Mouse (Mus musculus): ENCODE results near the gene Dusp22.

Dusp22 gene

GRCm38 (mm10) chr13:30716611-30717010, 56.8 kb downstream of the Dusp22 start:
- no peak for DNase-seq

- DNase-seq: no peak
Measured at GRCm38 (mm10) chr13:30722601-30723000, 62.8 kb downstream of the Dusp22 start.

- no peak for DNase-seq
Measured at GRCm38 (mm10) chr13:30723258-30723657, 63.5 kb downstream of the Dusp22 start.

GRCm38 (mm10) chr13:30723858-30724257, 64.1 kb downstream of the Dusp22 start:
- no peak for DNase-seq

- DNase-seq: no peak
Measured at GRCm38 (mm10) chr13:30724691-30725271, 65.0 kb downstream of the Dusp22 start.

- no peak for DNase-seq
Measured at GRCm38 (mm10) chr13:30726879-30727278, 67.1 kb downstream of the Dusp22 start.

- no peak for DNase-seq
Measured at GRCm38 (mm10) chr13:30728155-30728554, 68.4 kb downstream of the Dusp22 start.

GRCm38 (mm10) chr13:30729245-30729644, 69.4 kb downstream of the Dusp22 start:
- peak; percentile 46 for DNase-seq

GRCm38 (mm10) chr13:30730104-30730793, 70.5 kb downstream of the Dusp22 start:
- no peak for DNase-seq

- no peak for DNase-seq
Measured at GRCm38 (mm10) chr13:30732709-30733445, 73.1 kb downstream of the Dusp22 start.

GRCm38 (mm10) chr13:30736721-30737120, 76.9 kb downstream of the Dusp22 start:
- DNase-seq: no peak

GRCm38 (mm10) chr13:30737257-30737656, 77.5 kb downstream of the Dusp22 start:
- no peak for DNase-seq

- DNase-seq: no peak
Measured at GRCm38 (mm10) chr13:30738310-30738840, 78.6 kb downstream of the Dusp22 start.

- no peak for DNase-seq
Measured at GRCm38 (mm10) chr13:30741172-30741571, 81.4 kb downstream of the Dusp22 start.

GRCm38 (mm10) chr13:30742411-30742970, 82.7 kb downstream of the Dusp22 start:
- no peak for DNase-seq

- no peak for DNase-seq
Measured at GRCm38 (mm10) chr13:30745121-30745520, 85.3 kb downstream of the Dusp22 start.

GRCm38 (mm10) chr13:30747068-30747467, 87.3 kb downstream of the Dusp22 start:
- no peak for DNase-seq

GRCm38 (mm10) chr13:30747504-30747903, 87.7 kb downstream of the Dusp22 start:
- no peak for DNase-seq

GRCm38 (mm10) chr13:30748321-30748720, 88.5 kb downstream of the Dusp22 start:
- no peak for DNase-seq

GRCm38 (mm10) chr13:30749021-30749556, 89.3 kb downstream of the Dusp22 start, which contains the start of gene Irf4:
Gene Irf4 (plus strand): TSS chr13:30749226.
- DNase-seq: peak; percentile 84

- no peak for DNase-seq
Measured at GRCm38 (mm10) chr13:30749557-30750141, 89.8 kb downstream of the Dusp22 start.

GRCm38 (mm10) chr13:30750461-30751303, 90.9 kb downstream of the Dusp22 start:
- DNase-seq: no peak

All from lung, postnatal 36 days (tissue).